Mouse (Mus musculus): ENCODE measurements around the gene Cdh6.

Cdh6 gene

GRCm38 (mm10) chr15:13057302-13057701 is 116.2 kb downstream of the Cdh6 start:
- DNase-seq: no peak

GRCm38 (mm10) chr15:13047910-13048309 is 125.6 kb downstream of the Cdh6 start:
- DNase-seq: no peak

DNA sequence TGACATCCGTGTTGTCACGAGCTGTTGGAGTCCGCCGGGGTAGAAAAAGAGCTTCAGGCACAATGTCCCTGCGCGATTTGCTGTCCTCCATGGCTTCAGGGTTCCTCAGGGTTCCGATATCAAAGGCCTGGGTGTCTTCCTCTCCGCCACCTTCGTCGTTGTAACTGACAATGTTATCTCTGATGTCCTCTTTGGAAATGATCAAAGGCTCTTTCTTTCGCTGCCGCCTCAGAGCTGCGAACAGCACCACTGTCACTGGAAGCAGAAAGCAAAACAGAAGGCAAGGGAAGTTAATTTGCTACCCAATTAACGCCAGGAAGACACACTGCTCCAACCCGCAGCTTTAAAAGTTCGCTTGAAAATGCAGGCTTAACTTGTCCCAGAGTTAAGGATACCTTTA is 139.0 kb downstream of the Cdh6 start:
- DNase-seq: peak; percentile 7

- no peak for DNase-seq
Observed at GRCm38 (mm10) chr15:13030641-13031040, 142.8 kb downstream of the Cdh6 start.

DNA sequence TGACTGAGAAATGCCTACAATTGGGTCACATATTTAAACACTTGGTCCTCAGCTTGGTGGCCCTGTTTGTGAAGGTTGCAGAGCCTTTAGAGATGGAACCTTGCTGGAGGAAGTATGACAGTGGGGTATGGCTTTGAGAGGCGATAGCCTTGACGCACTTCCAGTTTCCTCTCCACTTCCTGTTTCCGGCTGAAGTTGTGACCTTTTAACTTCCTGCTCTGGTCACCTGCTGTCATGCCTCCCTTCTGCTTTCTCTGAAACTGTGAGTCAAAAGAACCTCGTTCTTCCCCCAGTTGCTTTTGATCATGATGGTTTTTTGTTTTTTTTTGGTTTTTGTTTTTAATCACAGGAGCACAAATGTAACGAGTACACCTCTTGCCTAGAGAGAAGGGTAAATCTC is 146.0 kb downstream of the Cdh6 start:
- DNase-seq: no peak

DNA sequence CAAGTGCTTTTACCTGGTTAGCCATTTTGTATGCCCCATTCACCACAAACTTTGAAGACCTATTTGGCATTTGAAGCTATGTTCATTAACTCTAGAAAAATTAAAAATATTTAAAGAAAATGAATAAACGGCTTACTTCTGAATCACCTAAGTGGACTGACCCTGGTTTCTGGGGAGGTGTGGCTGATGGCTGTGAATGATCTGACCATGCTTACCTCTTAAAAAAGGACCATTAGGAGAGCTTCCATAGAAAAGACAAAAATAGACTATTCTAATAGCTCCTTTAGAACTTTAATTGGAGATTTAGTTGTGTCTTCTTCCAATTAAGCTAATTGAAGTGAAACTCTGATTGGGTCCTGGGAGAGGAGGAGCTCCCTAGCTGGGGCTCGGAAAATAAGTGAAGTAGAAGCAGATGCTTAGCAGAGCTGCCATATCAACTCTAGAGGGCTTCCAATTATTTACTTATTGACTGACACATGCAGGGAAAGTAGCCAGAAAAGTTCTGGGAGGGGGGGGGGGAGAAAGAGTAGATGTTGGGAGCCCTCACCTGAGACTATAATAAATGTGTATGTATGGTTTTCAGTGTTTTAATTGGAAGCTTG is 156.6 kb downstream of the Cdh6 start:
- no peak for DNase-seq

DNA sequence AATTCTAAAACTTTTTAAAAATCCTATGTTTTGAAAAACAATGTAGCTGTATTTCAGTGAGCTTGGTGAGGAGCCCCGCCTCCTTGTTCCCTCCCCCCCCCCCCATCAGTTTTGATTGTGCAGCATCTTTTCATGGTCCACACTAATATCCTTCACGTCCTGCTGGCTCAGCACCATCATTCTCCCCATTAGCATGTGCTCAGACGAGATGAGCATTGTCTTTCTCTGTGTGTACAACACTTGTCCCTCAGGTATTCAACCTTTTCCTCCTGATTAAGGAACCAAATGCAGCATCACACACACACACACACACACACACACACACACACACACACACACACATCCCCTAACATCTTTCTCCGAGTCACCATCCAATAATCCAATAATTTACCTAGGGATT is 164.7 kb downstream of the Cdh6 start:
- no peak for DNase-seq

DNA sequence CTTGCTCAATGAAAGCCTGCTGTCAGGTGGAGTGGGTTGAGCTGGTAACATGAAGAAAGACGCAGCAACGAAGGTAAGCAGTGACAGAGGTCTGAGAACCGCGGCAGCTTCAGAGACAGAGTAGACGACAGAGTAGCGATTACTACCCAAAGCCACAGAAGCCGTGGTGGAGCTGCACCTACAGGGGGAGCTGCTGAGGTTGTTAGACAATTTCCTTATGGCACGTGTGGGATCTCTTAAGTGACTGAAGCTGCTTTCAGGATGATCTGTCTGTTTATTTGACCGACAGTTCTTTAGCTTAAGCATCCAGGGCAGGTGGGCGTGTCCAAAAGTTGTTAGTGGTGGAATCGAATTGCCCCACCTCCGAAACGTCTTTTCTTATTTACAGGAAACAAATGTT is 167.5 kb downstream of the Cdh6 start:
- no peak for DNase-seq

- no peak for DNase-seq
Observed at GRCm38 (mm10) chr15:13001549-13001948, 171.9 kb downstream of the Cdh6 start.

- DNase-seq: peak; percentile 20
Observed at GRCm38 (mm10) chr15:12994563-12995359, 178.7 kb downstream of the Cdh6 start.
